Mouse (Mus musculus) layer of hippocampus, adult 9-11 months (tissue): ENCODE results near the gene Tns1.
A peak's percentile ranks its signal among the peaks of the same experiment; 100 is the strongest.

Source experiments
- DNase-seq: peaks from one replicate; pipeline ENCODE4 v3.0.0; 2022

The Tns1 gene

GRCm38 (mm10) chr1:73927819-73928218, 196.4 kb downstream of the Tns1 start:
- DNase-seq: no peak

- DNase-seq: no peak
Observed at GRCm38 (mm10) chr1:73926279-73926678, 198.0 kb downstream of the Tns1 start.

GRCm38 (mm10) chr1:73924871-73925610, 199.2 kb downstream of the Tns1 start:
- DNase-seq: no peak

GRCm38 (mm10) chr1:73924210-73924609, 200.0 kb downstream of the Tns1 start:
- DNase-seq: no peak

DNA sequence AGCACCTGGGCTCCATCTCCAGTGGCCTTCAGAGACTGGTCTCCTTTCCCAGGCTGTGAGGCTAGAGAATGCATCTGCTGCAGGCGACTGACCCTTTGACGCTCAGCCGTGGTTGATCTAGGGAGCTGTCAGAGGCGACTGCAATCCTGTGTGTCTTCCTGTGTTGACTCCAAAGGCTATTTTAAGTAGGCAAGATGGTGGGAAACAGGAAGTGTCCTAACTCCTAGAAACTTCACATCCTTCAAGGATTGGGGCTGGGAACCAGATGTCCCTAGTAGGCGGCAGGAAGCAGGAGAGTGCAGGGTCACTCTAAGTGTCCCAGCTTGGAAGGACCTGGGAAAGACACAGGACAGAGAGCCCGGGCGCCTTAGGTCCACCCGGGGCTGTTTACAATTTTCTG, 201.1 kb downstream of the Tns1 start:
- no peak for DNase-seq

DNA sequence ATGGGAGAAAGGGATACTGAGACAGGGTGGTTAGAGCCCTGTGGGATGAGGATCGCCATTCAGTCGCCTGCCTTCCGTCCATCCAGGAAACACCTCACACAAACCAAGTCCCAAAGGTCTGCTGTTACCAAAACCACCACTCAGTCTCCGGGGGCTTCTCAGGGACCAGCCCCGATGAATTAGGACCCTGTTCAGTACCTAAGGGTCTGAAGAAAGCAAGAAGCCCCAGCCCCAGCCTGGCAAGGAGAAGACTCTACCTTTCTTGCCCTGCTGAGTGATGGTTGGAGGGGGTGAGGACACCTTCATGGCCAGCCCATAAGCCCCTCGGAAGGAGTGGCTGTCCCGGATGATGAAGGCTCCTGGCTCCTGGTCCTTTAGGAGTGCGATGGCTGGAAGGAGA, 203.5 kb downstream of the Tns1 start:
- DNase-seq: no peak

- DNase-seq: no peak
Observed at GRCm38 (mm10) chr1:73919909-73920308, 204.3 kb downstream of the Tns1 start.

DNA sequence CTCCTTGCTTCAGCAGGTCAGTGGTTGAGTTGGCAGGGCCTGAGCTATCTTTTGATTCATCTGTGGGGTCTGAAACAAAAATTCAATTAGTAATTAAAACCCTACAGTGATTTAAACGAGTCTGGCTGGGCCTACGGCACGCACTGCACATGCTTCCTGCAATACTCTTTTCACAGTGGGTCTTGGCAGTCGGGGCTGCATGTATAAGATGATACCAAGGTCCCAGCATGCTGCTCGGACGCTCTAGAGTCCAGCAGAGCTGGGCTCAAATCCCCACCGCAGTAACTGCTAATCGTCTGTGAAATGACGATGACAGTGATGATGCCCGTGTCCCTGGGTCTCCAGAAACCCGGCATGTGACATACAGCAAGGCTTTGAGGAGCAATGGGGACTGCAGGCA, 206.2 kb downstream of the Tns1 start:
- DNase-seq: no peak

DNA sequence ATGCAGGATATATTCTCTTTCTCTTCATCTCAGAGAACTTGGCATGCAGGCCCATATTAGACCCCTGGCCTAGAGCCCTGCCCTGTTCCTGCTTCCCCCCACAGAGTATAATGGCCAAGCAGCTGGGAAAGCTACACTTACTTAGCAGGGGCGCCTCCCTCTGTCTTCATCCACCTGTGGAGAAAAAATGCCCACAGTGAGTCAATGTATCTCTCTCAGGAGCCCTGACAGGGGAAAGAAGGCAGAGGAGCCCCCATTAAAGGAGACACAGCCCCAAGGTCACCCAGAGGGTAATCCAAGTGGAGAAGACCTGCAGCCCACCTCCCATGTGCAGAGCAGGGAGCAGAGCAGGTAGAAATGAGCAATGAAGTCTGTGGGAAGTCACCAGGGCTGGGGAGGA, 208.0 kb downstream of the Tns1 start:
- peak; percentile 1 for DNase-seq

DNA sequence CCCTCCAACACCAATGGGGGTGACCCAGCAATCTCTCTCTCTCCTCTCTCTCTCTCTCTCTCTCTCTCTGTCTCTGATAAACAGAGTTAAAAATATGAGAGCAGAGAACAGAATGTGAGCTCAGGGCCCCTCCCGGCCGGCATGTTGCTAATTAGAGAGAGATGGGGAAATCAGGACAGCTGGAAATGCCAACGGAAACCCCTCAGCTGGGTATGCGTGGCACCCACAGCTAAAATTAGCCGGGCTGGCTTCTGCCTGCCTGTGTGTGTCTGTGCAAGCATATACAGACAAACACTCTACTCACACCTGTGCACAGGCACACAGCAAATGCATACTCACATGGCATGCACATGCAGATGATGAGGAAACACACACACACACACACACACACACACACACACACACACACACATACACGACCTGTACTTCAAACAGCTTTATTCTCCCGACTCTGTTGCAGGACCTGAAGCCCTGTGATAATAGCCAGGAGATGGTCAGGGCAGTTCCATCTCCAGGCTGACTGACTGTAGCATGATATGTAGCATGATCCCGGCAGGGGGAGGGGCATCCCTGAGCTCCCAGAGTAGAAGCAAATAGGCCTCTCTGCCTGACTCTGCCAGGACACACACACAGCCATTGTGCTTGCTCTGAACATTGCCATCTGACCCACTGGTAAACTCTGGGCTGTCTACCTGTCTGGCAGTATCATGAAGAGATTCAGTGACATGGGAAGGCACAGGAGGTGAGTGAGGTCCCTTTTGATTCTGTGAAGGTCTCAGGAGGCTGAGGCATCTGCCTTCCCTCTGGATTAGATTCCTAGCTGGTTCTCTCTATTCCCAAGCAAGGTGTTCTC, 208.8 kb downstream of the Tns1 start:
- peak; percentile 81 for DNase-seq

- peak; percentile 7 for DNase-seq
Observed at GRCm38 (mm10) chr1:73914076-73914475, 210.2 kb downstream of the Tns1 start.

DNA sequence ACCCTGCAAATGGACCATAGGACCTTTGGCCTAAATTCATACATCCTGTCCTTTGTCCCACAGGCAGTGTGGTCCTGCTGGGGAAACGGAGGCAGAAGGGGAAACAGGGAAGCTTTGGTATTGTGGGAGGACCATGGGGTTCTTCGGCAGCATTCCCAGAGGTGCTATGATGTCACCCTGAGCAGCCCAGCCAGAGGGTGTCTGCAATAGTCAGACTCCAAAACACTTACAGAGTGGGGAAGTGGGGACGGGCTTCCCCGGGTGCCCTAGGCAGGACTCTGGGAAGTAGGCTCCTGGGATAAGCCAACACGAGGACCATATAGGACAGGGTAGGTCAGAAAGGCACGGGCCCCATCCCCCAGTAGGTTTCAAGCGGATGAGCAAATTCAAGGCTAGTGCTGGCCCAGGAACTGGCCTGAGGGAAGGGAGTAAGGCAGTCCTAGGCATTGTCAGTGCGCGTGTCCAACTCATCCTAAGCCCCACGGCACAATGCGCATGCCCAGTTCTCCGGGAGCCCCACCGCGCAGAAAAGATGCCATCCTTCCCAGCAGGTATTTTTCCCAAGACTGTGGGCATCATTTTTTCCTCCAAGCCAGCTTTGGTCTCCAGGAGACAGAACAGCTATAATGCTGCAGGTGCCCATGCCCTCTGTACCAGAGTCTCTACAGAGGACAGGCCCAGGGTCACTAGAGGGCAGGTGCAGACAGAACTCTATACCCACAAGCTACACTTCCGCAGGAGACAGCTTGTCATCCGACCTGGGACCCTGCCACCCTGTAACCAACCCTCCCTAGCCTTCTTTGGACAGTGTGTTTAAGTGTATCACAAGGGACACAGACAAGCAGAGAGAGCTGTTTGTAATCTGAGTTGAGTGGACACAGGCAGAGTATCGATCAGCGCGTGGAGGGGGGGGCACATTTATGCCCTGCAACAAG, 210.9 kb downstream of the Tns1 start:
- DNase-seq: peak; percentile 1

DNA sequence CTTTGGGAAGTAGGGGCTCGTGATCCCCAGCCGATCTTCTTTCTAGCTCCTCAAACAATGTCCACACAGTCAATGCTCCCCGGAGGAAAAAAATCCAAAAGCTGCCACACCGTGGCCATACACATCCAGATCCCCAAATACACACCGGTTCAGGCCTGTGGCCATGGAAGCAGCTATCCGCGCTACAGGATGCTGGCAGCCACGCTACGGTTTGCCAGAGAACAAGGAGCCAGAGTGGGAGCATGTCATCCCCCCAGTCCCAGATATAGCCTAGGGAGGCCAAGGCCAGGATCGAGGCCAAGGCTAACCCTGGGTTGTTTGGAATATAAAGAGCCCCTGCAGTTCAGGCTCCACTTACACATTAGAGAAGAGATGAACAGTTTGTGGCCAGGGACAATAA, 211.8 kb downstream of the Tns1 start:
- DNase-seq: peak; percentile 0

- peak; percentile 0 for DNase-seq
Observed at GRCm38 (mm10) chr1:73911981-73912380, 212.3 kb downstream of the Tns1 start.

- peak; percentile 2 for DNase-seq
Observed at GRCm38 (mm10) chr1:73910701-73911100, 213.5 kb downstream of the Tns1 start.

DNA sequence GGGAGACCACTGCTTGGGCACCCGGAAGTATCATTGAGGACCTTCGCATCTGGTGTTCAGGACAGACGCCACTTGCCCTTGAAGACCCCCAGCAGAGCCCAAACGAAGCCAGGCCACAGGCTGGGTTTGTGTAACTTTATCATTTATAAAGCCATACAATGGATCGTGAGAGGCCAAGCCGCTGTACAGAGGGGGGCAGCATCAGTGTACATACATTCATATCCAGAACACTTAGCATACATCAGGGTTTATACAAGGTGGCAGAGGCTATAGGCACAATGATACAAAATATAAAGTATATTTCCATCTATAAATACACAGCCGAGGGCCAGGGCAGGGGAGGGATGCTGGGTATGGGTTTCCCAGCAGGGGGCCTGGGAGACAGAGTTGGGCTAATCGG, 214.1 kb downstream of the Tns1 start:
- peak; percentile 0 for DNase-seq

DNA sequence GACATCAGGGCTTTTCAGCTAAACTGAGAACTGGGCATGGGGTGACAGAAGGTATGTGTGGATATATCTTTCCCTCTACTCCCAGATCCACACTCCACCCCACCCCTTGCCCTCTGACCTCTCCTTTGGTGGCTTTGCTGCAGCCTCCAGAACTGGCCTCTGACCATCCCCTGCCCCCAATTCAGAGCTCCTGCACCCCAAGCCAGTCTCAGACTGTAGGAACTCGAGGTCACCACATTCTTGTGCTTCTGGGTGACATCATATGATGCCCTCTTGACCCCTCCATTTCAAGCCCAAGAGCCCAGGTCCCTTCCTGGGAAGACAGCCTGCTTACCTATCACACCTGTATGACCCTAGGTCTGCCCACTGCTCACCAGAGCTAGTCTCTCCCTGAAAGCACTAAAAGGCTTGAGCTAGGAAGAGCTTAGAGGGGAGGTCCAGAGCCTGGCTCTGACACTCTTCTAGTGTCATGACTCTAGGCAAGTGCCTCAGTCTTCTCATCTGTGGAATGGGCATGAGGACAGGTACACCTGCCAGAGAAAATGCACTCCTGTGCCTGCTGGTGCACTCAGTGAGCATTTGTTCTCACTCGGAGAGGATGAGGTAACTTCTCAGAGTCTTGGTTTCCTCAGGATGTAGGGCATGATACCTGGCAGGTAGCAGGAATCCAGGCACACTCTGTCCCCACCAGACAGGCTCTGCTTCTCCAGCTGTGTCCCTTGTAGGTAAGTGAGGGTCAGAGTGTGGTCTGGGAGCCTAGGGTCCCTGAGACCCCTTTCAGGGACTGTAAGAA, 214.9 kb downstream of the Tns1 start:
- DNase-seq: peak; percentile 0

- DNase-seq: no peak
Observed at GRCm38 (mm10) chr1:73908081-73908960, 215.9 kb downstream of the Tns1 start.

DNA sequence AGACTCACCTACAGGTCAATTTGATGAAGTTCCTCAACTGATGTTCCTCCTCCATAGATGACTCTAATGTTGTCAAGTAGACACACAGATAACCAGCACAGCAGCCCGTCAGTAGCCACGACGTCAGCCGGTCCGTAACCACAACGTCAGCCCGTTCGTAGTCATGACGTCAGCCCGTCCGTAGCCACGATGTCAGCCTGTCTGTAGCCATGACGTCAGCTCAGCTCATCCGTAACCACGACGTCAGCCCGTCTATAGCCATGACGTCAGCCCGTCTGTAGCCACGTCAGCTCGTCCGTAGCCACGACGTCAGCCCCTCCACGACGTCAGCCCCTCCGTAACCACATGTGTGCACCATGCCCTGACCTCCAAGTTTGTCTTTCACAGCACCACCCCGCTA, 217.1 kb downstream of the Tns1 start:
- DNase-seq: no peak

- DNase-seq: no peak
Observed at GRCm38 (mm10) chr1:73906376-73906775, 217.9 kb downstream of the Tns1 start.

DNA sequence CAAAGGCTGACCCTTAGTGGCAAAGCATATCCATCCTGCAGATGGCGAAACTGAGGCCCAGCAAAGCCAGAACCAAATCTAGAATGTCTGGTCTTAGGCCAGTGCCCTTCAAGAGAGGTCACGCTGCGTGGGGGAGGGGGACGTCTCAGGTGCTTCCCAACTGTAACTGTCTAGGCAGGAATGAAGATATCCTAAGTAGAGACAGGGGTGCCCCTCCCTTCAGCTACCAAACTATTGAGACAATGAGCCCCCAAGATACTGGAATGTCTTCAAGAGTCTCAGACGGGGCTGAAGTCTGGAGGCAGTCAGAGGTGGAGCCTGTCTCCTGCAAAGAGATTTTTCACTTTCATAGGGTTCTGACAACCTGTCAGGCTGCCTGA, 218.4 kb downstream of the Tns1 start:
- no peak for DNase-seq
